Mouse (Mus musculus): ENCODE data around the gene B3galt4. TPM values are rescaled to one million over a fixed set of nuclear protein-coding genes. Genes with fewer than 3 reads are reported as not detected.

B3galt4 gene
- polyA plus RNA-seq, 1 experiment: 6.7 TPM

- Histone ChIP-seq H3K36me3 (ENCODE audit: control insufficient read depth, insufficient read depth, low read length) (no peaks in the 10 kb centered on the region; the same call in 1 of the 2 replicates), H3K4me1 (ENCODE audit: control insufficient read depth, insufficient read depth, low read length) (peaks cover 9% of the 10 kb centered on the region; the same call in 1 of the 2 replicates), H3K27ac (ENCODE audit: insufficient read depth, low read depth, low read length) (peak overlapping the region; percentile 92), H3K4me3 (ENCODE audit: insufficient read depth, low read depth, low read length) (peak overlapping the region; percentile 99), H3K27me3 (replicated peaks; ENCODE audit: control insufficient read depth, insufficient read depth, low read length) (no peaks in the 10 kb centered on the region)
- TF ChIP-seq CTCF (conservative IDR thresholded peaks at IDR 0.05; ENCODE audit: insufficient read depth, insufficient read length, low read depth, low read length): no peak
- no peak for TF ChIP-seq POLR2A (IDR thresholded peaks at IDR 0.05; ENCODE audit: low read depth, low read length)
- 59% methylated on average over 37 of the region's 37 CpGs for WGBS
- no peak for DNase-seq
Observed at GRCm38 (mm10) chr17:33918293-33919203, 32.7 kb downstream of the B3galt4 start.

GRCm38 (mm10) chr17:33917656-33918292 lies 33.5 kb downstream of the B3galt4 start:
- no peaks in the 10 kb centered on the region for H3K27me3 ChIP-seq (replicated peaks; ENCODE audit: control insufficient read depth, insufficient read depth, low read length)
- no peak overlapping the region for H3K4me3 ChIP-seq (ENCODE audit: insufficient read depth, low read depth, low read length)
- DNase-seq: no peak
- WGBS: 81% methylated on average over 18 of the region's 18 CpGs
- H3K4me1 ChIP-seq (ENCODE audit: control insufficient read depth, insufficient read depth, low read length): peaks cover 9% of the 10 kb centered on the region; the same call in 1 of the 2 replicates
- no peaks in the 10 kb centered on the region; the same call in 1 of the 2 replicates for H3K36me3 ChIP-seq (ENCODE audit: control insufficient read depth, insufficient read depth, low read length)
- no peak for TF ChIP-seq CTCF (conservative IDR thresholded peaks at IDR 0.05; ENCODE audit: insufficient read depth, insufficient read length, low read depth, low read length)
- no peak overlapping the region for H3K27ac ChIP-seq (ENCODE audit: insufficient read depth, low read depth, low read length)

GRCm38 (mm10) chr17:33916847-33917655 lies 34.2 kb downstream of the B3galt4 start:
- no peak for DNase-seq
- H3K27ac ChIP-seq (ENCODE audit: insufficient read depth, low read depth, low read length): no peak overlapping the region
- no peaks in the 10 kb centered on the region; the same call in 1 of the 2 replicates for H3K36me3 ChIP-seq (ENCODE audit: control insufficient read depth, insufficient read depth, low read length)
- peaks cover 9% of the 10 kb centered on the region; the same call in 1 of the 2 replicates for H3K4me1 ChIP-seq (ENCODE audit: control insufficient read depth, insufficient read depth, low read length)
- H3K4me3 ChIP-seq (ENCODE audit: insufficient read depth, low read depth, low read length): peak overlapping the region; percentile 17
- 70% methylated on average over 31 of the region's 31 CpGs for WGBS
- TF ChIP-seq POLR2A (IDR thresholded peaks at IDR 0.05; ENCODE audit: low read depth, low read length) (no peak), CTCF (conservative IDR thresholded peaks at IDR 0.05; ENCODE audit: insufficient read depth, insufficient read length, low read depth, low read length) (no peak)
- no peaks in the 10 kb centered on the region for H3K27me3 ChIP-seq (replicated peaks; ENCODE audit: control insufficient read depth, insufficient read depth, low read length)

- no peak overlapping the region for H3K27ac ChIP-seq (ENCODE audit: insufficient read depth, low read depth, low read length)
Observed at GRCm38 (mm10) chr17:33916294-33916693, 35.0 kb downstream of the B3galt4 start.

GRCm38 (mm10) chr17:33915671-33916250 lies 35.5 kb downstream of the B3galt4 start, which contains the start of the genes Tapbp and Zbtb22:
Gene Tapbp, plus strand, starts transcription at chr17:33915899.
Gene Zbtb22, plus strand, starts transcription at chr17:33915904.
- H3K4me1 ChIP-seq (ENCODE audit: control insufficient read depth, insufficient read depth, low read length): peaks cover 9% of the 10 kb centered on the region; the same call in 1 of the 2 replicates
- no peaks in the 10 kb centered on the region for H3K27me3 ChIP-seq (replicated peaks; ENCODE audit: control insufficient read depth, insufficient read depth, low read length)
- H3K27ac ChIP-seq (ENCODE audit: insufficient read depth, low read depth, low read length): no peak within 1 kb of the TSS
- H3K36me3 ChIP-seq (ENCODE audit: control insufficient read depth, insufficient read depth, low read length): no peaks in the 10 kb centered on the region; the same call in 1 of the 2 replicates
- H3K4me3 ChIP-seq (ENCODE audit: insufficient read depth, low read depth, low read length): peak within 1 kb of the TSS; percentile 54
- no peak for TF ChIP-seq CTCF (conservative IDR thresholded peaks at IDR 0.05; ENCODE audit: insufficient read depth, insufficient read length, low read depth, low read length)
- no peak for TF ChIP-seq POLR2A (IDR thresholded peaks at IDR 0.05; ENCODE audit: low read depth, low read length)
- WGBS: under 1% methylated on average over 34 of the region's 34 CpGs
- DNase-seq: peak; percentile 99

More at GRCm38 (mm10) chr17:33916294-33916693, 35.0 kb downstream of the B3galt4 start:
- Histone ChIP-seq H3K27me3 (replicated peaks; ENCODE audit: control insufficient read depth, insufficient read depth, low read length) (no peaks in the 10 kb centered on the region), H3K4me3 (ENCODE audit: insufficient read depth, low read depth, low read length) (peak overlapping the region; percentile 54), H3K4me1 (ENCODE audit: control insufficient read depth, insufficient read depth, low read length) (peaks cover 9% of the 10 kb centered on the region; the same call in 1 of the 2 replicates), H3K36me3 (ENCODE audit: control insufficient read depth, insufficient read depth, low read length) (no peaks in the 10 kb centered on the region; the same call in 1 of the 2 replicates)
- 3% methylated on average over 20 of the region's 20 CpGs for WGBS
- peak; percentile 51 for DNase-seq
- TF ChIP-seq CTCF (conservative IDR thresholded peaks at IDR 0.05; ENCODE audit: insufficient read depth, insufficient read length, low read depth, low read length) (no peak), POLR2A (IDR thresholded peaks at IDR 0.05; ENCODE audit: low read depth, low read length) (no peak)

- DNase-seq: no peak
- no peaks in the 10 kb centered on the region for H3K27me3 ChIP-seq (replicated peaks; ENCODE audit: control insufficient read depth, insufficient read depth, low read length)
- H3K36me3 ChIP-seq (ENCODE audit: control insufficient read depth, insufficient read depth, low read length): no peaks in the 10 kb centered on the region; the same call in 1 of the 2 replicates
- no peak overlapping the region for H3K27ac ChIP-seq (ENCODE audit: insufficient read depth, low read depth, low read length)
- 72% methylated on average over 13 of the region's 13 CpGs for WGBS
- H3K4me3 ChIP-seq (ENCODE audit: insufficient read depth, low read depth, low read length): no peak overlapping the region
- peaks cover 13% of the 10 kb centered on the region; the same call in 1 of the 2 replicates for H3K4me1 ChIP-seq (ENCODE audit: control insufficient read depth, insufficient read depth, low read length)
- no peak for TF ChIP-seq CTCF (conservative IDR thresholded peaks at IDR 0.05; ENCODE audit: insufficient read depth, insufficient read length, low read depth, low read length)
Observed at GRCm38 (mm10) chr17:33914969-33915391, 36.3 kb downstream of the B3galt4 start.
